Mouse (Mus musculus) heart, embryonic 13.5 days (tissue): Measurements from ENCODE around the gene Ankdd1b. TPM values are rescaled to one million over a fixed set of nuclear protein-coding genes. Genes with fewer than 3 reads are reported as not detected.

ENCODE experiments used
- ATAC-seq: fragments of 200-750 bp; cut with Nextera tagmentation; 2 replicates; pipeline ENCODE4 v1.8.0; 2017; ENCODE audit warnings: moderate TSS enrichment; ENCODE audit not compliant: insufficient number of reproducible peaks, low FRiP score, low TSS enrichment; ENCODE audit errors: extremely low read depth
- H3K27ac ChIP-seq: fragments of 300-500 bp; sonication (generic); replicated peaks from 2 replicates; pipeline ENCODE4 v1.5.1; 2015; ENCODE audit warnings: moderate library complexity, mild to moderate bottlenecking, inconsistent platforms
- H3K27me3 ChIP-seq: fragments of 300-500 bp; sonication (generic); replicated peaks from 2 replicates; pipeline ENCODE4 v1.6.1; 2015; ENCODE audit warnings: mild to moderate bottlenecking, inconsistent platforms
- H3K36me3 ChIP-seq: fragments of 300-500 bp; sonication (generic); 2 replicates; pipeline ENCODE4 v1.6.1; 2015; ENCODE audit warnings: mild to moderate bottlenecking, inconsistent platforms
- H3K4me1 ChIP-seq: fragments of 300-500 bp; sonication (generic); 2 replicates; pipeline ENCODE4 v1.6.1; 2015; ENCODE audit warnings: inconsistent platforms
- H3K4me2 ChIP-seq: fragments of 300-500 bp; sonication (generic); 2 replicates; pipeline ENCODE4 v1.6.1; 2015; ENCODE audit warnings: inconsistent platforms, mild to moderate bottlenecking, moderate library complexity
- H3K4me3 ChIP-seq: fragments of 300-500 bp; sonication (generic); 2 replicates; pipeline ENCODE4 v1.5.1; 2015; ENCODE audit warnings: moderate library complexity, mild to moderate bottlenecking, inconsistent platforms
- H3K9ac ChIP-seq: fragments of 300-500 bp; sonication (generic); 2 replicates; pipeline ENCODE4 v1.6.1; 2015; ENCODE audit warnings: inconsistent platforms, mild to moderate bottlenecking, moderate library complexity
- H3K9me3 ChIP-seq: fragments of 300-500 bp; sonication (generic); 2 replicates; pipeline ENCODE4 v1.6.1; 2016; ENCODE audit warnings: inconsistent platforms
- WGBS: fragments of 180-500 bp; shearing (Covaris S2); methylation state at CpG from one replicate; pipeline ENCODE4 v1.1.7; 2015; ENCODE audit warnings: mixed read lengths; 5-methylcytosine and 5-hydroxymethylcytosine counted together
- polyA plus RNA-seq: library from polyadenylated mRNA; unstranded; fragments of >200 nt; fragmentation: Nextera tagmentation; extraction: Ambion mirVana; gene quantifications from 2 replicates; pipeline ENCODE4 v1.2.1, GENCODE M21; 2015

Gene Ankdd1b
- polyA plus RNA-seq, 1 experiment from 2014 or later, result 0.67 TPM

GRCm38 (mm10) chr13:96454288-96454687, 16.7 kb downstream of the Ankdd1b start:
- Histone ChIP-seq H3K4me3 (no peak overlapping the region), H3K9ac (no peak overlapping the region), H3K36me3 (no peaks in the 10 kb centered on the region), H3K9me3 (no peaks in the 10 kb centered on the region), H3K4me2 (no peak overlapping the region), H3K27me3 (no peaks in the 10 kb centered on the region), H3K4me1 (peaks cover 10% of the 10 kb centered on the region), H3K27ac (no peak overlapping the region)
- ATAC-seq, result no peak; the same call in 1 of the 2 replicates
- 63% methylated on average over 3 of the region's 3 CpGs for WGBS

GRCm38 (mm10) chr13:96452621-96453020, 18.4 kb downstream of the Ankdd1b start:
- H3K27ac ChIP-seq, result no peak overlapping the region
- ATAC-seq, result no peak
- no peak overlapping the region for H3K4me2 ChIP-seq
- peaks cover 10% of the 10 kb centered on the region for H3K4me1 ChIP-seq
- H3K9ac ChIP-seq, result no peak overlapping the region
- 81% methylated on average over 3 of the region's 3 CpGs for WGBS
- H3K9me3 ChIP-seq, result no peaks in the 10 kb centered on the region
- H3K27me3 ChIP-seq, result no peaks in the 10 kb centered on the region
- no peaks in the 10 kb centered on the region for H3K36me3 ChIP-seq
- H3K4me3 ChIP-seq, result no peak overlapping the region

- 77% methylated on average over 11 of the region's 11 CpGs for WGBS
- no peak overlapping the region for H3K4me3 ChIP-seq
- no peaks in the 10 kb centered on the region for H3K9me3 ChIP-seq
- no peak for ATAC-seq
- no peaks in the 10 kb centered on the region for H3K27me3 ChIP-seq
- H3K4me2 ChIP-seq, result no peak overlapping the region
- no peaks in the 10 kb centered on the region for H3K36me3 ChIP-seq
- H3K27ac ChIP-seq, result 0 out of 2 replicates have a peak overlapping the region, but pooled peaks have one; percentile 42
- no peak overlapping the region for H3K9ac ChIP-seq
- peaks cover 10% of the 10 kb centered on the region for H3K4me1 ChIP-seq
Observed at GRCm38 (mm10) chr13:96451386-96452140, 19.4 kb downstream of the Ankdd1b start.

GRCm38 (mm10) chr13:96450869-96451268, 20.1 kb downstream of the Ankdd1b start:
- Histone ChIP-seq H3K27me3 (no peaks in the 10 kb centered on the region), H3K9me3 (no peaks in the 10 kb centered on the region), H3K36me3 (no peaks in the 10 kb centered on the region), H3K27ac (0 out of 2 replicates have a peak overlapping the region, but pooled peaks have one; percentile 61), H3K4me3 (no peak overlapping the region), H3K4me2 (no peak overlapping the region), H3K9ac (no peak overlapping the region), H3K4me1 (peaks cover 10% of the 10 kb centered on the region)
- 69% methylated on average over 7 of the region's 7 CpGs for WGBS
- no peak for ATAC-seq

GRCm38 (mm10) chr13:96450205-96450856, 20.7 kb downstream of the Ankdd1b start:
- peak overlapping the region; percentile 61; the same call in 1 of the 2 replicates for H3K27ac ChIP-seq
- peaks cover 10% of the 10 kb centered on the region for H3K4me1 ChIP-seq
- H3K27me3 ChIP-seq, result no peaks in the 10 kb centered on the region
- H3K9ac ChIP-seq, result no peak overlapping the region
- ATAC-seq, result no peak
- WGBS, result 73% methylated on average over 11 of the region's 11 CpGs
- no peaks in the 10 kb centered on the region for H3K36me3 ChIP-seq
- H3K9me3 ChIP-seq, result no peaks in the 10 kb centered on the region
- H3K4me3 ChIP-seq, result no peak overlapping the region
- H3K4me2 ChIP-seq, result no peak overlapping the region

- no peaks in the 10 kb centered on the region for H3K9me3 ChIP-seq
- no peak overlapping the region for H3K4me2 ChIP-seq
- WGBS, result 67% methylated on average over 4 of the region's 4 CpGs
- H3K4me3 ChIP-seq, result no peak overlapping the region
- no peak overlapping the region for H3K9ac ChIP-seq
- H3K27ac ChIP-seq, result no peak overlapping the region
- ATAC-seq, result no peak
- H3K36me3 ChIP-seq, result no peaks in the 10 kb centered on the region
- H3K4me1 ChIP-seq, result peaks cover 16% of the 10 kb centered on the region
- H3K27me3 ChIP-seq, result no peaks in the 10 kb centered on the region
Observed at GRCm38 (mm10) chr13:96440436-96440835, 30.6 kb downstream of the Ankdd1b start.

- no peaks in the 10 kb centered on the region for H3K27me3 ChIP-seq
- 69% methylated on average over 1 of the region's 1 CpGs for WGBS
- H3K4me3 ChIP-seq, result no peak overlapping the region
- H3K36me3 ChIP-seq, result no peaks in the 10 kb centered on the region
- no peak overlapping the region for H3K27ac ChIP-seq
- H3K4me1 ChIP-seq, result peaks cover 52% of the 10 kb centered on the region
- no peak for ATAC-seq
- no peak overlapping the region for H3K4me2 ChIP-seq
- no peak overlapping the region for H3K9ac ChIP-seq
- no peaks in the 10 kb centered on the region for H3K9me3 ChIP-seq
Observed at GRCm38 (mm10) chr13:96436921-96437320, 34.1 kb downstream of the Ankdd1b start.

GRCm38 (mm10) chr13:96435793-96436192, 35.2 kb downstream of the Ankdd1b start:
- peak overlapping the region; percentile 47; the same call in 1 of the 2 replicates for H3K9ac ChIP-seq
- H3K4me3 ChIP-seq, result peak overlapping the region; percentile 16; the same call in 1 of the 2 replicates
- peaks cover 53% of the 10 kb centered on the region for H3K4me1 ChIP-seq
- peak overlapping the region; percentile 73 for H3K27ac ChIP-seq
- 19% methylated on average over 12 of the region's 13 CpGs for WGBS
- no peaks in the 10 kb centered on the region for H3K9me3 ChIP-seq
- no peaks in the 10 kb centered on the region for H3K27me3 ChIP-seq
- H3K4me2 ChIP-seq, result peak overlapping the region; percentile 57
- H3K36me3 ChIP-seq, result no peaks in the 10 kb centered on the region
- no peak for ATAC-seq

GRCm38 (mm10) chr13:96434899-96435331, 36.1 kb downstream of the Ankdd1b start:
- Histone ChIP-seq H3K4me3 (peak overlapping the region; percentile 16; the same call in 1 of the 2 replicates), H3K4me1 (peaks cover 53% of the 10 kb centered on the region), H3K36me3 (no peaks in the 10 kb centered on the region), H3K27me3 (no peaks in the 10 kb centered on the region), H3K4me2 (peak overlapping the region; percentile 57), H3K9me3 (no peaks in the 10 kb centered on the region), H3K9ac (no peak overlapping the region; the same call in 1 of the 2 replicates), H3K27ac (peak overlapping the region; percentile 73)
- ATAC-seq, result no peak
- 26% methylated on average over 5 of the region's 5 CpGs for WGBS

GRCm38 (mm10) chr13:96433648-96434190, 37.3 kb downstream of the Ankdd1b start:
- H3K9me3 ChIP-seq, result no peaks in the 10 kb centered on the region
- H3K4me3 ChIP-seq, result no peak overlapping the region
- no peak for ATAC-seq
- 36% methylated on average over 11 of the region's 11 CpGs for WGBS
- no peaks in the 10 kb centered on the region for H3K27me3 ChIP-seq
- H3K4me1 ChIP-seq, result peaks cover 54% of the 10 kb centered on the region
- H3K36me3 ChIP-seq, result no peaks in the 10 kb centered on the region
- H3K4me2 ChIP-seq, result no peak overlapping the region
- H3K27ac ChIP-seq, result peak overlapping the region; percentile 73
- H3K9ac ChIP-seq, result no peak overlapping the region

GRCm38 (mm10) chr13:96433041-96433440, 38.0 kb downstream of the Ankdd1b start:
- Histone ChIP-seq H3K4me3 (no peak overlapping the region), H3K9me3 (no peaks in the 10 kb centered on the region), H3K9ac (no peak overlapping the region), H3K4me2 (no peak overlapping the region), H3K36me3 (no peaks in the 10 kb centered on the region), H3K27me3 (no peaks in the 10 kb centered on the region), H3K4me1 (peaks cover 58% of the 10 kb centered on the region), H3K27ac (no peak overlapping the region)
- WGBS, result 61% methylated on average over 6 of the region's 6 CpGs
- no peak for ATAC-seq
